Mouse (Mus musculus) lung, postnatal 0 days (tissue): ENCODE data around the gene Sulf2. TPM values are rescaled to one million over a fixed set of nuclear protein-coding genes. Genes with fewer than 3 reads are reported as not detected.
A peak's percentile ranks its signal among the peaks of the same experiment; 100 is the strongest.

Source experiments
- ATAC-seq: fragments of 200-750 bp; cut with Nextera tagmentation; 2 replicates; pipeline ENCODE4 v1.8.0; 2017; ENCODE audit warnings: moderate library complexity
- DNase-seq: peaks from one replicate; pipeline ENCODE4 v3.0.0-alpha.2; 2016; ENCODE audit warnings: low spot score
- H3K27ac ChIP-seq: fragments of 300-500 bp; sonication (generic); 2 replicates; pipeline ENCODE4 v1.5.1; 2014; ENCODE audit warnings: antibody characterized with exemption, mild to moderate bottlenecking, low read length, mixed read lengths
- H3K27me3 ChIP-seq: fragments of 300-500 bp; sonication (generic); replicated peaks from 2 replicates; pipeline ENCODE4 v1.6.1; 2014; ENCODE audit warnings: low read length, mixed read lengths; ENCODE audit not compliant: insufficient read depth
- H3K36me3 ChIP-seq: fragments of 300-500 bp; sonication (generic); 2 replicates; pipeline ENCODE4 v1.6.1; 2014; ENCODE audit warnings: low read length, mixed read lengths; ENCODE audit not compliant: insufficient read depth
- H3K4me1 ChIP-seq: fragments of 300-500 bp; sonication (generic); 2 replicates; pipeline ENCODE4 v1.6.1; 2014; ENCODE audit warnings: antibody characterized with exemption, low read depth, low read length, mixed read lengths; ENCODE audit not compliant: insufficient read depth
- H3K4me2 ChIP-seq: fragments of 300-500 bp; sonication (generic); replicated peaks from 2 replicates; pipeline ENCODE4 v1.6.1; 2014; ENCODE audit warnings: low read depth, mild to moderate bottlenecking, low read length, moderate library complexity, mixed read lengths
- H3K4me3 ChIP-seq: fragments of 300-500 bp; sonication (generic); 2 replicates; pipeline ENCODE4 v1.5.1; 2014; ENCODE audit warnings: low read depth, low read length
- H3K9ac ChIP-seq: fragments of 300-500 bp; sonication (generic); replicated peaks from 2 replicates; pipeline ENCODE4 v1.6.1; 2014; ENCODE audit warnings: low read depth, mild to moderate bottlenecking
- H3K9me3 ChIP-seq: fragments of 300-500 bp; sonication (generic); 2 replicates; pipeline ENCODE4 v1.6.1; 2016; ENCODE audit warnings: low read length, mixed read lengths
- CTCF ChIP-seq: IDR thresholded peaks from 2 replicates; pipeline ENCODE4 v1.5.1; 2016; ENCODE audit warnings: antibody characterized with exemption, mild to moderate bottlenecking
- EP300 ChIP-seq: IDR thresholded peaks from 2 replicates; pipeline ENCODE4 v1.6.1; 2016; ENCODE audit warnings: antibody characterized with exemption, mild to moderate bottlenecking, control low read depth
- WGBS: fragments of 180-500 bp; shearing (Covaris S2); extraction: QIAGEN DNeasy Blood & Tissue Kit; methylation state at CpG from one replicate; pipeline ENCODE4 v1.1.7; 2014; 5-methylcytosine and 5-hydroxymethylcytosine counted together
- polyA plus RNA-seq: library from polyadenylated mRNA; unstranded; fragments of >200 nt; fragmentation: Nextera tagmentation; extraction: Ambion mirVana; gene quantifications from 2 replicates; pipeline ENCODE4 v1.2.1, GENCODE M21; 2015

Sulf2 gene
- polyA plus RNA-seq, 1 experiment from 2014 or later: 13.6 TPM

DNA sequence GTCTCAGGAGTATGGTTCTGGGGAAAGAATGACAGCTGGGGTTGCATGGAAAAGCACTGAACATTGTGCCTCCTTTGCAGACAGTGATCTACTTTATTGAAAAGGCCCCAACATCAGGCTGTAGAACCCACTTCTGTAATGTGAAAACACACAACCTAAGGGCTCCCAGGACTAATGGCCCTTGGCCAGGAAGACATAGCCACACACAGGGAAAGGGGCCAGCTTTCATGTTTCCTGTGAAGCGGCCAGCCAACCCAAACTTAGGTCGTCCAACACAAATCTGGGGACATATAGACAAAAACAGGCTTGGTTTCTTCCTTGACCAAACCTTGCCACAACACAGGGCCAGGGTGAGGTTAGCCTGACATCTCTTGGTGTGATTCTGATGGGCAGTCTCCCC is 35.5 kb downstream of the Sulf2 start:
- Histone ChIP-seq H3K9ac (no peak overlapping the region), H3K9me3 (no peaks in the 10 kb centered on the region), H3K36me3 (no peaks in the 10 kb centered on the region), H3K27me3 (no peaks in the 10 kb centered on the region), H3K4me2 (no peak overlapping the region), H3K27ac (no peak overlapping the region), H3K4me1 (no peaks in the 10 kb centered on the region), H3K4me3 (no peak overlapping the region)
- DNase-seq (no peak), ATAC-seq (no peak)
- TF ChIP-seq CTCF (no peak), EP300 (no peak)
- 62% methylated on average over 2 of the region's 2 CpGs for WGBS

DNA sequence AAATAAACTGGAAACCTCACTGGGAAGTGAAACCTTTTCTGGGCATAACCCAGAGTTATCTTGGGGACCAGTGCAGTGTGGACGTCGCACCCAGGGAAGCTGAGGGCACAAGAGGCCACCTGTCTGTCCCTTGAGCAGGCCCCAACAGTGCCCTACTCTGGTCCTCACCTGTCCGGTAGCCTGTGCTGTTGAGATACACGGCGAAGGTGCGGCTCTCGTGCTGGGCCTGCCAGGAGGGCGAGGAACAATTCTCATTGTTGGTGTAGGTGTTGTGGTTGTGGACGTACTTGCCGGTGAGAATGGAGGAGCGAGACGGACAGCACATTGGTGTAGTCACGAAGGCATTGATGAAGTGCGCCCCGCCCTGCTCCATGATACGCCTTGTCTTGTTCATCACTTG is 38.8 kb downstream of the Sulf2 start:
- no peak for ATAC-seq
- 95% methylated on average over 16 of the region's 16 CpGs for WGBS

DNA sequence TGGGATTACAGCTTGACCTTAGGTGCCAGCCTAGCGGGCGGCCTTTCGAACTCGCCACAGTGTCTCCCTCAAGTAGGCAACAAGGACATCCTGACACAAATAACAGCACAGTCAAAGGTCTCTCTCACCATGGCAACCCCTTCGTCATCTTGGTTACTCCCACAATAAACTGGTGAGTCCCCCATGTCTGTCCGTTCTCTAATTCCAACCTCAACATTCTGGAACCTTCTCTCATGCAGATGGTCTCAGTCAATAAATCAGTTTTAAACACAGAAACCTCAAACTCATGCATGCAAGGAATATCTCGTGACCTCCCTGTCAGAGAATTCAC is 39.2 kb downstream of the Sulf2 start:
- WGBS: 53% methylated on average over 7 of the region's 7 CpGs
- no peak for ATAC-seq

More for the DNA sequence above, 38.8 kb downstream of the Sulf2 start:
- Histone ChIP-seq H3K4me3 (no peak overlapping the region), H3K9me3 (no peaks in the 10 kb centered on the region), H3K9ac (no peak overlapping the region), H3K36me3 (no peaks in the 10 kb centered on the region), H3K4me1 (no peaks in the 10 kb centered on the region), H3K27ac (no peak overlapping the region), H3K4me2 (no peak overlapping the region), H3K27me3 (no peaks in the 10 kb centered on the region)
- TF ChIP-seq EP300: no peak
- TF ChIP-seq CTCF: no peak
- no peak for DNase-seq

DNA sequence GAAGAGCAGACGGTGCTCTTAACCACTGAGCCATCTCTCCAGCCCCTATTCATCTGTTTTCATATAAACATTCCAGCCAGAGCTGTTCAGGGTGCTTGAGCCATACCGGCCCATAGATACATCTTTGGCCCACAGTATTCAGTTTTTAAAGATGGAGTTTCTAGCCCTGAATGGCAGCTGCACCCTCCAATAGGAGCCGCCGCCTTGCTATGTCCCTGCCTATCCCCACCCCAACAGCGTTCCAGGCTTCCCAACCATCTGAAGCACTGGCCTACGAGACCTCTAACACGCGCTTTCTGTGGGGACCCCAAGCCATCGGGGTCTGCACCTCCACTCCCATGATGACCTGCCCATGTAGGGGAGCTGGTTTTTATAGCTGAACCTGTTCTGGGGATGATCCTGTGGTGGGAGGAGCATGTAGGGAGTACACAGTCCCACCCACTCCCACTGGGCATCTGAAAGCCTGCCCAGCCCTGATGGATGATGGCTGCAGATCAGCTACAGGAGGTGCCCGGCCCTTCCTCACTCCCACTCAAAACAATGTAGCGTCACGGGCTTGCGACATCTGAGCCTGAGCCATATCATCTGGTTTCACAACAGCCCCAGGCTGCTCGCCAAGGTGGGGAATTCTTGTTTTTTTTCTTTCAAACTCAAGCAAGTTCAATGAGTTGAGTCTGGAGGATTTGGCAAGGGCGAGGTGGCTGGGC is 39.7 kb downstream of the Sulf2 start:
- ATAC-seq (peak; percentile 92), DNase-seq (peak; percentile 91)
- Histone ChIP-seq H3K36me3 (no peaks in the 10 kb centered on the region), H3K9me3 (no peaks in the 10 kb centered on the region), H3K4me1 (no peaks in the 10 kb centered on the region), H3K4me2 (no peak overlapping the region), H3K27ac (no peak overlapping the region), H3K27me3 (no peaks in the 10 kb centered on the region), H3K9ac (no peak overlapping the region), H3K4me3 (no peak overlapping the region)
- 72% methylated on average over 15 of the region's 15 CpGs for WGBS
- TF ChIP-seq CTCF: no peak
- TF ChIP-seq EP300: peak; percentile 85; the same call in 1 of the 2 replicates

More for the DNA sequence above, 39.2 kb downstream of the Sulf2 start:
- Histone ChIP-seq H3K9ac (no peak overlapping the region), H3K4me2 (no peak overlapping the region), H3K36me3 (no peaks in the 10 kb centered on the region), H3K4me1 (no peaks in the 10 kb centered on the region), H3K27ac (no peak overlapping the region), H3K9me3 (no peaks in the 10 kb centered on the region), H3K4me3 (no peak overlapping the region), H3K27me3 (no peaks in the 10 kb centered on the region)
- DNase-seq: no peak
- TF ChIP-seq CTCF: no peak
- TF ChIP-seq EP300: no peak

DNA sequence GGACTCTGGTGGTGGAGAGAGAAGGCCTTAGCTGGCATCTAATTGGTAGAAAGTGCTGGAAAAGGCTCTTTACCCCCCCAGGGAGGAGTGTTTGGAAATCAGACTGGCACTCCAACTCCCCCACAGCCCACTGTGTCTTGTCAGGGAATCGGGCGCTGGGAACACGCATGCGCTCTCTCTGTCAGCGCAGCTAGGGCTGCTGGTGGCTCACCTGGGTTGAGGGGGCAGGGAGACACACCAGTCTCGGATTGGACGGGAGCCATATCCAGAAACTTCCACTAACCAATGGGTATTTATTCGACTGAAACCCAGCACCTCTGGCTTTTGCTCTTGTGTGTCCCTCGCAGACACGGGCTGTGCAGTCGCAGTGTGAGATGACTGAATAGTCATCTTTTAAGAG is 42.5 kb downstream of the Sulf2 start:
- WGBS: 92% methylated on average over 11 of the region's 11 CpGs
- no peaks in the 10 kb centered on the region for H3K9me3 ChIP-seq
- ATAC-seq: no peak
- DNase-seq: no peak
- no peak overlapping the region for H3K9ac ChIP-seq
- TF ChIP-seq CTCF: no peak
- no peak for TF ChIP-seq EP300
- no peaks in the 10 kb centered on the region for H3K4me1 ChIP-seq
- H3K4me3 ChIP-seq: no peak overlapping the region
- H3K27me3 ChIP-seq: no peaks in the 10 kb centered on the region
- H3K36me3 ChIP-seq: no peaks in the 10 kb centered on the region
- H3K27ac ChIP-seq: no peak overlapping the region
- no peak overlapping the region for H3K4me2 ChIP-seq

DNA sequence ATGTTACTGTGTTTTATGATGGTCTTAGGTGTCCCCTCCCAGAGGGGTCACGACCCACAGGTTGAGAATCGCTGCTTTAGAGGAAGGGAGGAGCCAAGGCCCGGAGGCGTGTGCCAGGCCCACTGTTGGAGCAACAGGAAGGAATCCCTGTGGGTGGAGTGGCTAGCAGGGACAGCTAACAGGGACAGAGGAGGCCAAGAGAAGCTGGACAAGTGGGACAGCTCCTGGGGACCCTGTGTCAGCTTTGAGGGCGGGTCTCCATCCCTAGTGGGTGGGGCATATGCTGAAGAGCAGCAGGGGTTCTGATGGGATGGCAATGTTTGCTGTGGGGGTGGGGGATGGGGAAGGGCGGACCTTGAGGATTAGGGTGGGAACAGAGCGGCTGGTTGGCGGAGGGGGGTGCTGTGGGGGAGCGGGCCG is 43.6 kb downstream of the Sulf2 start:
- peak; percentile 34; the same call in 1 of the 2 replicates for ATAC-seq
- no peaks in the 10 kb centered on the region for H3K9me3 ChIP-seq
- H3K4me3 ChIP-seq: no peak overlapping the region
- H3K27me3 ChIP-seq: no peaks in the 10 kb centered on the region
- peak; percentile 27 for DNase-seq
- H3K36me3 ChIP-seq: no peaks in the 10 kb centered on the region
- H3K4me2 ChIP-seq: no peak overlapping the region
- WGBS: 60% methylated on average over 10 of the region's 10 CpGs
- H3K9ac ChIP-seq: no peak overlapping the region
- peak; percentile 50; the same call in 1 of the 2 replicates for TF ChIP-seq EP300
- TF ChIP-seq CTCF: no peak
- H3K4me1 ChIP-seq: no peaks in the 10 kb centered on the region
- H3K27ac ChIP-seq: no peak overlapping the region
